Mouse (Mus musculus) yolk sac, embryonic 10.5 days (tissue): Measurements from ENCODE around the gene Il17re.

Source experiments
- DNase-seq: peaks from one replicate; pipeline ENCODE4 v3.0.0-alpha.2; 2017; ENCODE audit warnings: low spot score

Il17re gene

GRCm38 (mm10) chr6:113457952-113458534 is at the start of gene Il17re:
Gene Il17re (plus strand): TSS chr6:113458484.
- DNase-seq: no peak

- DNase-seq: no peak
Observed at GRCm38 (mm10) chr6:113410001-113410400, 48.3 kb upstream of the Il17re start.

GRCm38 (mm10) chr6:113416416-113416815 is 41.9 kb upstream of the Il17re start:
- no peak for DNase-seq

GRCm38 (mm10) chr6:113418441-113419198 is 39.7 kb upstream of the Il17re start:
- no peak for DNase-seq

GRCm38 (mm10) chr6:113419199-113419587 is 39.1 kb upstream of the Il17re start, which contains the start of gene Rpusd3:
Gene Rpusd3 (minus strand): TSS chr6:113419340.
- DNase-seq: peak; percentile 94

GRCm38 (mm10) chr6:113423000-113423399 is 35.3 kb upstream of the Il17re start:
- no peak for DNase-seq

GRCm38 (mm10) chr6:113424187-113424586 is 34.1 kb upstream of the Il17re start:
- no peak for DNase-seq

- DNase-seq: no peak
Observed at GRCm38 (mm10) chr6:113426696-113427095, 31.6 kb upstream of the Il17re start.

GRCm38 (mm10) chr6:113427397-113427796 is 30.9 kb upstream of the Il17re start:
- DNase-seq: peak; percentile 56

- peak; percentile 67 for DNase-seq
Observed at GRCm38 (mm10) chr6:113428006-113428405, 30.3 kb upstream of the Il17re start.

GRCm38 (mm10) chr6:113429965-113430364 is 28.3 kb upstream of the Il17re start:
- no peak for DNase-seq

- DNase-seq: peak; percentile 49
Observed at GRCm38 (mm10) chr6:113430846-113431245, 27.4 kb upstream of the Il17re start.

- DNase-seq: no peak
Observed at GRCm38 (mm10) chr6:113431801-113432200, 26.5 kb upstream of the Il17re start.

- DNase-seq: no peak
Observed at GRCm38 (mm10) chr6:113433661-113434060, 24.6 kb upstream of the Il17re start.

GRCm38 (mm10) chr6:113434691-113435090 is 23.6 kb upstream of the Il17re start:
- peak; percentile 63 for DNase-seq

GRCm38 (mm10) chr6:113435664-113436205 is 22.5 kb upstream of the Il17re start, which contains the start of gene Cidec:
Gene Cidec (minus strand): TSS chr6:113435760.
- no peak for DNase-seq

GRCm38 (mm10) chr6:113437135-113437534 is 21.1 kb upstream of the Il17re start:
- no peak for DNase-seq

- DNase-seq: no peak
Observed at GRCm38 (mm10) chr6:113438721-113439430, 19.4 kb upstream of the Il17re start.

- DNase-seq: no peak
Observed at GRCm38 (mm10) chr6:113440686-113441085, 17.6 kb upstream of the Il17re start.

- DNase-seq: peak; percentile 53
Observed at GRCm38 (mm10) chr6:113441147-113441680, 17.1 kb upstream of the Il17re start.

- DNase-seq: no peak
Observed at GRCm38 (mm10) chr6:113442087-113442441, 16.2 kb upstream of the Il17re start.

- DNase-seq: peak; percentile 94
Observed at GRCm38 (mm10) chr6:113442442-113443090, 15.7 kb upstream of the Il17re start, which contains the start of gene Jagn1. Gene Jagn1 (plus strand): TSS chr6:113442569.
